Mouse (Mus musculus): ENCODE data around the gene Defa33. TPM values are rescaled to one million over a fixed set of nuclear protein-coding genes. Genes with fewer than 3 reads are reported as not detected.
"Not testable (repeated sequence)": the region's sequence is repeated elsewhere in the genome, so short reads cannot be mapped to it uniquely, and the experiment has no call there.

Gene Defa33
- not detected in 2 replicates for polyA plus RNA-seq (2012; rRNA removed)

- DNase-seq (ENCODE audit: low read depth): not testable (repeated sequence)
Measured at GRCm38 (mm10) chr8:21391511-21391910, at the start of gene Defa33. TSS of gene Defa33 (plus strand) at chr8:21391811.

DNA sequence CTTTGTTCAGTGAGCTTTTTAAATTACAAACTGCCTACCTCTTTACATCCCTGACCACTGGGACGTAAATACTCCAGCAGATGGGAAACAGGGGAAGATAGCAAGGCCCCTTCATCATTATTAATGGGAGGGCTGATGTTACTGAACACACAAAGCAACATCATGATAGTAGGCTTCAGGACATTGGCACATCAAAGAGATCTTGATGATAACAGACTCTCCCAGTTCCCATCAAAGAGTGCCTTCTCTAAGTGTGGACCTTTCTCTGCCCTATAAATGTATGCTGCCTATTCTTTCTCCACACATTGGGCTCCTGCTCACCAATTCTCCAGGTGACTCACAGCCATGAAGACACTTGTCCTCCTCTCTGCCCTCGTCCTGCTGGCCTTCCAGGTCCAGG lies 13.4 kb upstream of the Defa33 start, which contains the start of gene Defa2:
TSS of gene Defa2 (plus strand) at position 301 of the 400 bp plus-strand sequence.
- not testable (repeated sequence) for DNase-seq (ENCODE audit: low read depth)

DNA sequence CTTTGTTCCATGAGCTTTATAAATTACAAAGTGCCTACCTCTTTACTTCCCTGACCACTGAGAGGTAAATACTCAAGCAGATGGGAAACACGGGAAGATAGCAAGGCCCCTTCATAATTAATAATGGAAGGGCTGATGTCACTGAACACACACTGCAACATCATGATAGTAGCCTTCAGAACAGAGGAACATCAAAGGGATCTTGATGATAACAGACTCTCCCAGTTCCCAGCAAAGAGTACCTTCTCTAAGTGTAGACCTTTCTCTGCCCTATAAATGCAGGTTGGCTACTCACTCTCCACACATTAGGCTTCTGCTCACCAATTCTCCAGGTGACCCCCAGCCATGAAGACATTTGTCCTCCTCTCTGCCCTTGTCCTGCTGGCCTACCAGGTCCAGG lies 35.5 kb downstream of the Defa33 start, which contains the start of gene Defa36:
TSS of gene Defa36 (plus strand) at position 301 of the 400 bp plus-strand sequence.
- DNase-seq (ENCODE audit: low read depth): not testable (repeated sequence)

Other genes with a start within 250 kb of the Defa33 start
- not detected in 2 replicates for gene Defa22, start 229.5 kb upstream of the Defa33 start, polyA plus RNA-seq (2012; rRNA removed)
- not detected in 2 replicates for gene Defa31, start 200.2 kb upstream of the Defa33 start, polyA plus RNA-seq (2012; rRNA removed)
- not detected in 2 replicates for gene Gm15293, start 190.2 kb upstream of the Defa33 start, polyA plus RNA-seq (2012; rRNA removed)
- gene Gm15292, start 142.1 kb upstream of the Defa33 start, polyA plus RNA-seq (2012; rRNA removed): not detected in 2 replicates
- not detected in 2 replicates for gene Defa27, start 76.3 kb upstream of the Defa33 start, polyA plus RNA-seq (2012; rRNA removed)
- not detected in 2 replicates for gene Defa29, start 64.8 kb upstream of the Defa33 start, polyA plus RNA-seq (2012; rRNA removed)
- gene Defa2, start 13.3 kb upstream of the Defa33 start, polyA plus RNA-seq (2012; rRNA removed): not detected in 2 replicates
- not detected in 2 replicates for gene Defa36, start 35.6 kb downstream of the Defa33 start, polyA plus RNA-seq (2012; rRNA removed)
- not detected in 2 replicates for gene Gm7849, start 64.7 kb downstream of the Defa33 start, polyA plus RNA-seq (2012; rRNA removed)
- not detected in 2 replicates for gene Defa20, start 117.4 kb downstream of the Defa33 start, polyA plus RNA-seq (2012; rRNA removed)
- not detected in 2 replicates for gene Defa32, start 137.2 kb downstream of the Defa33 start, polyA plus RNA-seq (2012; rRNA removed)
- not detected in 2 replicates for gene Defa37, start 173.6 kb downstream of the Defa33 start, polyA plus RNA-seq (2012; rRNA removed)
- not detected in 2 replicates for gene Defa28, start 191.2 kb downstream of the Defa33 start, polyA plus RNA-seq (2012; rRNA removed)
- gene Gm7861, start 202.7 kb downstream of the Defa33 start, polyA plus RNA-seq (2012; rRNA removed): not detected in 2 replicates
- not detected in 2 replicates for gene Defa26, start 226.4 kb downstream of the Defa33 start, polyA plus RNA-seq (2012; rRNA removed)